Mouse (Mus musculus) liver, embryonic 13.5 days (tissue): ENCODE data around the gene Zfp771. TPM values are rescaled to one million over a fixed set of nuclear protein-coding genes. Genes with fewer than 3 reads are reported as not detected.

Experiments
- ATAC-seq: fragments of 200-750 bp; cut with Nextera tagmentation; 2 replicates; pipeline ENCODE4 v1.8.0; 2017; ENCODE audit warnings: low read depth, mild to moderate bottlenecking, moderate number of reproducible peaks, moderate library complexity
- DNase-seq: peaks from one replicate; pipeline ENCODE4 v3.0.0; 2022
- H3K27ac ChIP-seq: fragments of 300-500 bp; sonication (generic); 2 replicates; pipeline ENCODE4 v1.5.1; 2015; ENCODE audit warnings: moderate library complexity, mild to moderate bottlenecking, inconsistent platforms
- H3K27me3 ChIP-seq: fragments of 300-500 bp; sonication (generic); 2 replicates; pipeline ENCODE4 v1.6.1; 2015; ENCODE audit warnings: mild to moderate bottlenecking, inconsistent platforms
- H3K36me3 ChIP-seq: fragments of 300-500 bp; sonication (generic); 2 replicates; pipeline ENCODE4 v1.6.1; 2015; ENCODE audit warnings: mild to moderate bottlenecking, inconsistent platforms
- H3K4me1 ChIP-seq: fragments of 300-500 bp; sonication (generic); replicated peaks from 2 replicates; pipeline ENCODE4 v1.6.1; 2015; ENCODE audit warnings: inconsistent platforms
- H3K4me2 ChIP-seq: fragments of 300-500 bp; sonication (generic); 2 replicates; pipeline ENCODE4 v1.6.1; 2015; ENCODE audit warnings: inconsistent platforms, mild to moderate bottlenecking, moderate library complexity
- H3K4me3 ChIP-seq: fragments of 300-500 bp; sonication (generic); replicated peaks from 2 replicates; pipeline ENCODE4 v1.5.1; 2015; ENCODE audit warnings: mild to moderate bottlenecking, inconsistent platforms
- H3K9ac ChIP-seq: fragments of 300-500 bp; sonication (generic); 2 replicates; pipeline ENCODE4 v1.6.1; 2015; ENCODE audit warnings: mild to moderate bottlenecking, inconsistent platforms
- H3K9me3 ChIP-seq: fragments of 300-500 bp; sonication (generic); replicated peaks from 2 replicates; pipeline ENCODE4 v1.6.1; 2016; ENCODE audit warnings: inconsistent platforms
- WGBS: fragments of 180-500 bp; shearing (Covaris S2); methylation state at CpG from one replicate; pipeline ENCODE4 v1.1.7; 2015; ENCODE audit not compliant: insufficient replicate concordance; 5-methylcytosine and 5-hydroxymethylcytosine counted together
- polyA plus RNA-seq: library from polyadenylated mRNA; unstranded; fragments of >200 nt; fragmentation: Nextera tagmentation; extraction: Ambion mirVana; gene quantifications from 2 replicates; pipeline ENCODE4 v1.2.1, GENCODE M21; 2015

Zfp771 gene
- polyA plus RNA-seq, 1 experiment from 2014 or later, result 20.6 TPM

DNA sequence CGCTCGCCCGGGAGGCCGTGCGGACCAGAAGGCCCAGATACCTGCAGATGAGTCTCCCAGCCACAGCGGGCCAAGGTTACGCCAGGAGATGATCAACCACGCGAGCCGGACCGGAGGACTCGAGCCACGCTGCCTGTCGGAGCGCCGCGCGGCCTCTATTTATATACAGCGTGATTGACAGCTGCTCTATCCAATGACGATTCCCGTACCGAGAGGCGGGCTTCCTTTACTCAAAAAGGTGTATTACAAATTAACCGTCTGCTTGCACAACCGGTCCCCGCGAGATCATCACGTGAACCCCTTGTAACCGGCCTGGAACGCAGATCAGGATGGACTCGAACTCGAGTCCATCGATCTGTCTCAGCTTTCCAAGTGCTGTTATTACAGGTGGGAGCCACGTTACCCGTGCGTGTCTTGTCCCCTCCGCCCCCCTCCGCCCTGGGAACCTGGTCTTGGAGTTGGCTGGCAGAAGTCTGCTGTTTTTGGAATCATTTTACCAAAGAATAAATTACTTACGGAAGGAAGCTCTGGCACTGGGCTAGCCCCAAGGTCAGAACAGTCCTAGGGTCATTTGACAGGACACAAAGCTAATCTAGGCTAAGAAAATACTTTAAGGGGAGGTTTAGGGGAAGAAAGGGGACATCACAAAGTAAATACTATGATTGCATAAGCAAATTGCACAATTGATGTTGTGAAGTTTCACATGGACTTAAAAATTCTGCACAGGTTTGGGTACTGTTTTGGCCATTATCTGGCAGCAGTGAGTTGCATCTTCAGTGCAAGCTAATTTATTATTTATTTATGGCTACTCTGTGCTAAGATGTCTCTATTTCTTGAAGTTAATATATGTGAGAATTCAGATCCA, 30.1 kb downstream of the Zfp771 start, which contains the start of gene Sephs2:
TSS of gene Sephs2 (minus strand) at position 131 of the 865 bp plus-strand sequence.
- Histone ChIP-seq H3K4me1 (peaks cover 64% of the 10 kb centered on the region), H3K27me3 (no peaks in the 10 kb centered on the region), H3K27ac (peak within 1 kb of the TSS; percentile 88), H3K4me3 (peak within 1 kb of the TSS; percentile 90), H3K4me2 (peak within 1 kb of the TSS; percentile 85), H3K9me3 (no peaks in the 10 kb centered on the region), H3K9ac (peak within 1 kb of the TSS; percentile 96), H3K36me3 (peaks cover 33% of the 10 kb centered on the region)
- ATAC-seq (peak; percentile 84), DNase-seq (peak; percentile 91)
- WGBS, result 2% methylated on average over 39 of the region's 39 CpGs

DNA sequence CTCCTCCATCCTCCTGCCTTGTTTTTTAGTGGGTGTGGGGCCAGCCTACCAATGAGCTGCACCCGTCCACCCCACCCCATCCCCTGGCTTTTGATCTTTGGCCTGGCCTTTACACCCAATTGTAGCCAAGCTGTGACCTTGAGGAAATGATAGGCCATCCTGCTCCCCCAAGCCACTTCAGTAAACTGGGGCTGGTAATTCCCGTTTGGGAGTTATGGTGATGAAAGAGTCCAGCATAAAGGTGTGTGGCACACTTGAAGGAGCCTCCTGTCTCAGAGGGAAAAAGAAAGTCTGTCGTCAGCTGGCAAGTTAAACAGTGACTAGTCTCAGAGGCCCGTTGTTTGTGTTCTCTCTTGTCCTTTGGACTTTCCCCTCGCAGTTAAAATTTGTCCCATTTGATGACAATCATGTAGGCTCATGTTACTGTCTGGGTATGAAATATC, 32.5 kb downstream of the Zfp771 start:
- WGBS, result 65% methylated on average over 5 of the region's 5 CpGs
- H3K9ac ChIP-seq, result no peak overlapping the region
- ATAC-seq, result no peak

DNA sequence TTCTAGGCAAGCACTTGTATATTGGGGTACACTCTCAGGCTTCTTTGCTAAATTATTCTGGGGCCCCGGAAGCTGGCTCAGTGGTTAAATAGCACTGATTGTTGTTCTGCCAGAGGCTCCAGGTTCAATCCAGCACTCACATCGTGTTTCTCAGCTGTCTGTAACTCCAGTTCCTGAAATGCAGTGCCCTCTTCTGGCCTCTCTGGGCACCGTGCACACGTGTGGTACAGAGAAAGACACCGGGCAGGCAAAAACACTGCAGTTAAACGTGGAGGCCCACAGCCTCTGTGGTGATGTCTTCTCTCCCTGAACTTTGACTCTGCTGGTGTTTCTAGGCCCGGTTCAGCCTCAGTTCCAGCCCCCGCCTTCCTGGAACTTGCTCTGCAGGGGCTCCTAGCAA, 34.2 kb downstream of the Zfp771 start:
- Histone ChIP-seq H3K4me3 (no peak overlapping the region), H3K4me2 (no peak overlapping the region), H3K4me1 (peaks cover 52% of the 10 kb centered on the region), H3K9ac (peak overlapping the region; percentile 17; the same call in 1 of the 2 replicates), H3K27me3 (no peaks in the 10 kb centered on the region), H3K27ac (peak overlapping the region; percentile 53; the same call in 1 of the 2 replicates), H3K36me3 (no peaks in the 10 kb centered on the region), H3K9me3 (no peaks in the 10 kb centered on the region)
- DNase-seq, result peak; percentile 43
- no peak for ATAC-seq
- 11% methylated on average over 8 of the region's 8 CpGs for WGBS

More for the DNA sequence above, 32.5 kb downstream of the Zfp771 start:
- H3K36me3 ChIP-seq, result peaks cover 13% of the 10 kb centered on the region
- H3K27ac ChIP-seq, result peak overlapping the region; percentile 68
- H3K4me3 ChIP-seq, result no peak overlapping the region
- DNase-seq, result no peak
- no peak overlapping the region for H3K4me2 ChIP-seq
- H3K9me3 ChIP-seq, result no peaks in the 10 kb centered on the region
- H3K4me1 ChIP-seq, result peaks cover 69% of the 10 kb centered on the region
- H3K27me3 ChIP-seq, result no peaks in the 10 kb centered on the region

DNA sequence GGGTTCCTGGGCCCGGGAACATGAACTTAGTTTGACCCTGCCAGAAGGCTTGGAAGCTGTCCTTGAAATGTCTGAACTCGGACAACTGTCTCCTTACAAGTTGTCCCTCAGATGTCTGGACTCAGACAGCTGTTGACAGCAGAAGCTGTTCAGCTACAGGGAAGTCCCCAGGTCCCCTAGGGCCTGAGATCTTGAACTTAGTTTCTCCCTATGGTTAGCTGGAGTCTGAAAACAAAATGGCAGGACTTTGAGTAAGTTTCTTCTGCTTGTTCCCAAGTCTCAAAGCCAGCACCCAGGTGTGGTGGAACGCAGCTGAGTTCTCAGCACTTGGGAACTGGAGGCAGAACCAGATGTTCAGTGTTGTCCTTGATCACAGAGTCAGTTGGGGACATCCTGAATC, 36.0 kb downstream of the Zfp771 start:
- H3K4me2 ChIP-seq, result no peak overlapping the region
- H3K9ac ChIP-seq, result no peak overlapping the region
- 0 out of 2 replicates have a peak overlapping the region, but pooled peaks have one; percentile 1 for H3K27ac ChIP-seq
- H3K4me1 ChIP-seq, result peaks cover 47% of the 10 kb centered on the region
- no peak for DNase-seq
- H3K9me3 ChIP-seq, result no peaks in the 10 kb centered on the region
- no peaks in the 10 kb centered on the region for H3K27me3 ChIP-seq
- ATAC-seq, result no peak
- no peak overlapping the region for H3K4me3 ChIP-seq
- H3K36me3 ChIP-seq, result no peaks in the 10 kb centered on the region
- 66% methylated on average over 3 of the region's 3 CpGs for WGBS

DNA sequence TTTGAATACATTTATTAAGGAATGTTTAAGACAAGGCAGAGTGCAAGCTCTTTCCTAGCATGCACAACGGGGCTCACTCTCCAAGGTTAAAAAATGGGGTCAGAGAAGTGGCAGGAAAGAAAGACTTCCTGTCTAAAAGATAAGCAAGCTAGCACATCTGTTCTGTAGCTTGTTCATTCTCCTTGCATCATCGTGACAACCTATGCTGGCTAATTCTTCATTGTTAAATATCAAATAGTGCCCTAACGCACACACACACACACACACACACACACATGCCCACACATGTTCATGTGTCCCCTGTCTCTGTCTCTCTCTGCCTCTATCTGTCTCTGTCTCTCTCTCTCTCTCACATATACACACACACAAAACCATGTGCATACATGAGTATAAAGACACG, 37.0 kb downstream of the Zfp771 start:
- no peak for ATAC-seq
- H3K9me3 ChIP-seq, result no peaks in the 10 kb centered on the region
- no peak overlapping the region for H3K4me3 ChIP-seq
- no peak for DNase-seq
- WGBS, result 14% methylated on average over 4 of the region's 4 CpGs
- H3K27ac ChIP-seq, result no peak overlapping the region
- no peak overlapping the region for H3K9ac ChIP-seq
- peaks cover 51% of the 10 kb centered on the region for H3K4me1 ChIP-seq
- no peak overlapping the region for H3K4me2 ChIP-seq
- H3K27me3 ChIP-seq, result no peaks in the 10 kb centered on the region
- H3K36me3 ChIP-seq, result no peaks in the 10 kb centered on the region

DNA sequence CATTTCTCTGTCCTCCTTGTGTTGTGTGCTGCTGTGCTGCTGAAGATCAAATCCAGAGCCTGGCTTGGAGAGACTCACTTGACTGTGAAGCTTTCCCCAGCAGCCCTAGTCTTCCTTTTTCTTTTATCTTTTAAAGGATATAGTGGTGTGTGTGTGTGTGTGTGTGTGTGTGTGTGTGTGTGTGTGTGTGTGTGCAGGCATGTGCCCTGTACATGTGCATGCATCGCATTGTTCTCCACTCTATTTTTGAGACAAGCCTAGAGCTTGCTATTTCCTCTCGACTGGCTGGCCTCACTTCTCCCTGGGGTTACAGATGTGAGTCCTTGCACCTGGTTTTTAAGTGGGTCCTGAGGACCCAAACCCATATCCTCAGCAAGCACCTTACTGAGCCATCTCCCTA, 38.1 kb downstream of the Zfp771 start:
- ATAC-seq (no peak), DNase-seq (no peak)
- Histone ChIP-seq H3K36me3 (no peaks in the 10 kb centered on the region), H3K9me3 (no peaks in the 10 kb centered on the region), H3K4me1 (peaks cover 49% of the 10 kb centered on the region), H3K27me3 (no peaks in the 10 kb centered on the region), H3K27ac (no peak overlapping the region), H3K4me3 (no peak overlapping the region), H3K4me2 (no peak overlapping the region), H3K9ac (no peak overlapping the region)
- whole genome bisulfite sequencing, result 66% methylated on average over 2 of the region's 2 CpGs

DNA sequence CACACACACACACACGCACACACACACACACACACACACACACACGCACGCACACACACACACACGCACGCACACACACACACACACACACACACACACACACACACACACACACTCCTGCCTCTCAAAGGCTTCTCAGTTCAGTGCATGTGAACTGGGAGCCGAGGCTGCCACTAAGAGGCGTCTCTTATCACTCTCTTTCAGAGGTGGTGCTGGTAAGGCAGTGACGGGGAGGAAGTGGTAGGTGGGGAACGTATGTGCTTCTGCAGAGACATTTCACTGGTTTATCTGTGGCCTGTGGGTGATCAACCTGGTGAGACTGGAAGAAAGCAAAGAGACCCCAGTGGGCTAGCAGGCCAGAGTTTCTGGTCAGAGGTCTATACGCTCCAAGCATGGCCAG, 41.1 kb downstream of the Zfp771 start:
- H3K36me3 ChIP-seq, result no peaks in the 10 kb centered on the region
- ATAC-seq (peak; percentile 86), DNase-seq (peak; percentile 44)
- H3K27ac ChIP-seq, result peak overlapping the region; percentile 61; the same call in 1 of the 2 replicates
- no peaks in the 10 kb centered on the region for H3K9me3 ChIP-seq
- H3K4me3 ChIP-seq, result no peak overlapping the region
- WGBS, result 10% methylated on average over 9 of the region's 10 CpGs
- peaks cover 32% of the 10 kb centered on the region for H3K4me1 ChIP-seq
- no peak overlapping the region for H3K4me2 ChIP-seq
- no peaks in the 10 kb centered on the region for H3K27me3 ChIP-seq
- H3K9ac ChIP-seq, result no peak overlapping the region

DNA sequence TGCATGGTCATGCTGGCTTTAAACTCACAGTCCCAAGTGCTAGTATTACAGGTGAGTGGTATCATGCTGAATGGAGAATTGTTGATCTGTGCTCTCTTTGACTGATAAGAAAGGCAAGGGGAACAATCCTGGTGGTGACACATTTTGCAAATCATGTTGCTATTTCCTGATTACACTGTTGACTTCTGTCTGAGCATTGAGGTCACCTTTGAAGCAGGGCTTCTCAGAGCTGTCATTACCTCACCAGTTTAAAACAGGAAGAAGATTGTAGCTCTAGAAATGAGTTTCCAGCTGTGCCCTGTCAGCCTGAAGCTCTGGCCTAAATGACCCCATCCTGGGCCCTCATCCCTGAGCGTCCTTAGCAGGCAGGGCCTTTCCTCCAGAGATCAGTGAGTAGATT, 43.9 kb downstream of the Zfp771 start:
- 50% methylated on average over 1 of the region's 1 CpGs for WGBS
- no peak overlapping the region for H3K27ac ChIP-seq
- ATAC-seq (no peak), DNase-seq (no peak)
- no peak overlapping the region for H3K4me3 ChIP-seq
- no peaks in the 10 kb centered on the region for H3K27me3 ChIP-seq
- no peak overlapping the region for H3K4me2 ChIP-seq
- no peak overlapping the region for H3K9ac ChIP-seq
- H3K4me1 ChIP-seq, result peaks cover 19% of the 10 kb centered on the region
- no peaks in the 10 kb centered on the region for H3K36me3 ChIP-seq
- no peaks in the 10 kb centered on the region for H3K9me3 ChIP-seq

DNA sequence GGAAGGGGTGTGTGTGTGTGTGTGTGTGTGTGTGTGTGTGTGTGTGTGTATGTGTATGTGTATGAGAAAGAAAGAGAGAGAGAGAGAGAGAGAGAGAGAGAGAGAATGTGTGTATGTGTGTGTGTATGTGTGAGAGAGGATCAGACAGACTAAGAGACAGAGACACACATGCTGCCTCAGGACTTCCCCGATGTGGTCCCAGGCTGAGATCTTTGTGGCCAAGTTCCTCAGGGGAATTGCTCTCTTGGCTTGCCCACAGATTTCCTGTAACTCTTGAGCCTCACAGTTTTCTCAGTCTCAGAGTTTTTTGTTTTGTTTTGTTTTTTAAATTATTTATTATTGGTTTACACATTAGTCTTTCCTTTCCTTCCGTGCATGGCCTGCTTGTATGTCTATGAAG, 45.2 kb downstream of the Zfp771 start:
- no peaks in the 10 kb centered on the region for H3K36me3 ChIP-seq
- no peak overlapping the region for H3K4me3 ChIP-seq
- WGBS, result 27% methylated on average over 2 of the region's 2 CpGs
- DNase-seq (no peak), ATAC-seq (no peak)
- no peak overlapping the region for H3K4me2 ChIP-seq
- no peak overlapping the region for H3K27ac ChIP-seq
- no peaks in the 10 kb centered on the region for H3K9me3 ChIP-seq
- no peak overlapping the region for H3K9ac ChIP-seq
- no peaks in the 10 kb centered on the region for H3K27me3 ChIP-seq
- H3K4me1 ChIP-seq, result peaks cover 17% of the 10 kb centered on the region

DNA sequence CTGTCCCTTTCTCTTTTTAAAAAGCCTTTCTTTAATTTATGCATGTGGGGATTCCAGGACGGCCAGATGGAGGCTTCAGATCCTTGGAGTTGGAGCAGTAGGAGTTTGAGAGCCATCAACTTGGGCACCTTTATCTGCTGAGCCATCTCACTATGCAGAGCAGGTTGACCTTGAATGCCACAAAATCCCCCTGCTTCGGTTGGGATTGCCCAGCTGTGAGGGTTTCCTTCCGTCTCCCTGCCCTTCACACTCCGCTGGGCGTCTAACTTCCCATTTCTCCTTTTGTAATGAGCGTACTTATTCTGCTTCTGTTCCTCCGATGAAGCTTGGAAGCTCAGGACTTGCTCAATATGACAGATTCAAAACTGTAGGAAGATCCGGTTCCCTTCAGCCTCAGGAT, 46.1 kb downstream of the Zfp771 start:
- WGBS, result 24% methylated on average over 8 of the region's 8 CpGs
- Histone ChIP-seq H3K4me1 (peaks cover 12% of the 10 kb centered on the region), H3K9ac (no peak overlapping the region), H3K36me3 (no peaks in the 10 kb centered on the region), H3K9me3 (no peaks in the 10 kb centered on the region), H3K27ac (no peak overlapping the region), H3K4me3 (no peak overlapping the region), H3K4me2 (no peak overlapping the region), H3K27me3 (no peaks in the 10 kb centered on the region)
- ATAC-seq (no peak), DNase-seq (no peak)

DNA sequence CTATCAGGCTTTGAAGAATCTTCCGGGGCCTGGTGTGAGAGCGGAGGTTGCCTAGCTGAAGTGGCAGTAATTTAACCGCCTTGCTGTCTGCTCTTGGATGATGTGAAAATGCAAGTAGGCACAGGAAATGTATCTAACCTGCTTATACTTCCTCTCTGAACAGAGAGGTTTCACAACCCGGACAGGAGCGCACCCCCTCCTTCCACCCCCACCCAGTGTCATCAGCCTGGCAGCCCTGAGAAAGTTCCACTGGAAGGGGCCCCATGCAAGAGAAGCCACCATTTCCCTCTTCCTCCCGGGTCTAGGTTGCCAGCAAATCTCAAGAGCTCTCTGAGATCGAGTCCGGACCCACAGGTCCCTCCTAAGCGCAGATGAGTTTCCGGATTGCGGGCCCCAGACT, 52.0 kb downstream of the Zfp771 start, which contains the start of gene Itgal:
TSS of gene Itgal (plus strand) at position 163 of the 400 bp plus-strand sequence.
- Histone ChIP-seq H3K9me3 (no peaks in the 10 kb centered on the region), H3K4me1 (peaks cover 13% of the 10 kb centered on the region), H3K9ac (0 out of 2 replicates have a peak within 1 kb of the TSS, but pooled peaks have one; percentile 33), H3K36me3 (no peaks in the 10 kb centered on the region), H3K4me3 (peak within 1 kb of the TSS; percentile 25), H3K4me2 (peak within 1 kb of the TSS; percentile 42), H3K27me3 (no peaks in the 10 kb centered on the region), H3K27ac (peak within 1 kb of the TSS; percentile 19; the same call in 1 of the 2 replicates)
- 29% methylated on average over 11 of the region's 11 CpGs for WGBS
- ATAC-seq, result no peak
- DNase-seq, result no peak
